Mouse (Mus musculus) brown adipose tissue, adult 24 weeks (tissue): ENCODE measurements around the gene Slfn5. TPM values are rescaled to one million over a fixed set of nuclear protein-coding genes. Genes with fewer than 3 reads are reported as not detected.
"Not testable (repeated sequence)": the region's sequence is repeated elsewhere in the genome, so short reads cannot be mapped to it uniquely, and the experiment has no call there.

Experiments
- H3K27ac ChIP-seq: fragments of 200-500 bp; replicated peaks from 2 replicates; pipeline ENCODE4 v1.5.1; 2012; ENCODE audit warnings: low read depth, mild to moderate bottlenecking, low read length
- H3K4me1 ChIP-seq: fragments of 200-500 bp; 2 replicates; pipeline ENCODE4 v1.6.1; 2012; ENCODE audit warnings: low read length, mixed read lengths; ENCODE audit not compliant: control insufficient read depth, insufficient read depth, insufficient read length
- H3K4me3 ChIP-seq: fragments of 200-500 bp; 2 replicates; pipeline ENCODE4 v1.5.1; 2012; ENCODE audit warnings: low read depth, mild to moderate bottlenecking, low read length, moderate library complexity; ENCODE audit not compliant: insufficient read depth
- polyA plus RNA-seq: library from polyadenylated mRNA; stranded (reverse); fragments of >200 nt; gene quantifications from 2 replicates; pipeline ENCODE4 v1.2.4, GENCODE M21; 2012; ENCODE audit not compliant: missing spikeins, insufficient read depth, insufficient read length

Gene Slfn5
- 28.7 and 30.4 TPM in 2 replicates for polyA plus RNA-seq

- Histone ChIP-seq H3K4me1 (peaks cover 13% of the 10 kb centered on the region), H3K27ac (peak within 1 kb of the TSS; percentile 100)
Measured at GRCm38 (mm10) chr11:82950736-82951481, at the start of gene Slfn5. TSS of gene Slfn5 (plus strand) at chr11:82951349.

GRCm38 (mm10) chr11:82901606-82902310, 49.4 kb upstream of the Slfn5 start:
- Histone ChIP-seq H3K27ac (no peak overlapping the region), H3K4me1 (no peaks in the 10 kb centered on the region), H3K4me3 (no peak overlapping the region)

More at GRCm38 (mm10) chr11:82950736-82951481, at the start of gene Slfn5:
- H3K4me3 ChIP-seq = peak within 1 kb of the TSS; percentile 95

GRCm38 (mm10) chr11:82904952-82905351, 46.2 kb upstream of the Slfn5 start:
- Histone ChIP-seq H3K4me3 (no peak overlapping the region), H3K27ac (no peak overlapping the region), H3K4me1 (peaks cover 5% of the 10 kb centered on the region; the same call in 1 of the 2 replicates)

- Histone ChIP-seq H3K27ac (no peak overlapping the region), H3K4me1 (peaks cover 5% of the 10 kb centered on the region; the same call in 1 of the 2 replicates), H3K4me3 (no peak overlapping the region)
Measured at GRCm38 (mm10) chr11:82905816-82906215, 45.3 kb upstream of the Slfn5 start.

GRCm38 (mm10) chr11:82907651-82908607, 43.2 kb upstream of the Slfn5 start, which contains the start of gene Nle1:
TSS of gene Nle1 (minus strand) at chr11:82908411.
- H3K27ac ChIP-seq = no peak within 1 kb of the TSS
- H3K4me1 ChIP-seq = peaks cover 5% of the 10 kb centered on the region; the same call in 1 of the 2 replicates
- peak within 1 kb of the TSS; percentile 74 for H3K4me3 ChIP-seq

- Histone ChIP-seq H3K27ac (no peak overlapping the region), H3K4me3 (peak overlapping the region; percentile 19; the same call in 1 of the 2 replicates), H3K4me1 (peaks cover 5% of the 10 kb centered on the region; the same call in 1 of the 2 replicates)
Measured at GRCm38 (mm10) chr11:82908608-82908989, 42.5 kb upstream of the Slfn5 start.

- no peak within 1 kb of the TSS for H3K4me3 ChIP-seq
- H3K4me1 ChIP-seq = peaks cover 5% of the 10 kb centered on the region; the same call in 1 of the 2 replicates
- no peak within 1 kb of the TSS for H3K27ac ChIP-seq
Measured at GRCm38 (mm10) chr11:82910250-82910649, 40.9 kb upstream of the Slfn5 start, which contains the start of gene Unc45b. TSS of gene Unc45b (plus strand) at chr11:82910550.

GRCm38 (mm10) chr11:82910679-82911389, 40.3 kb upstream of the Slfn5 start:
- peaks cover 5% of the 10 kb centered on the region; the same call in 1 of the 2 replicates for H3K4me1 ChIP-seq
- no peak overlapping the region for H3K27ac ChIP-seq
- no peak overlapping the region for H3K4me3 ChIP-seq

GRCm38 (mm10) chr11:82914711-82915352, 36.3 kb upstream of the Slfn5 start:
- Histone ChIP-seq H3K4me3 (no peak overlapping the region), H3K27ac (no peak overlapping the region), H3K4me1 (no peaks in the 10 kb centered on the region)

- Histone ChIP-seq H3K27ac (no peak overlapping the region), H3K4me3 (no peak overlapping the region), H3K4me1 (no peaks in the 10 kb centered on the region)
Measured at GRCm38 (mm10) chr11:82920768-82921167, 30.4 kb upstream of the Slfn5 start.

- no peak overlapping the region for H3K4me3 ChIP-seq
- H3K4me1 ChIP-seq = no peaks in the 10 kb centered on the region
- H3K27ac ChIP-seq = no peak overlapping the region
Measured at GRCm38 (mm10) chr11:82921691-82922090, 29.5 kb upstream of the Slfn5 start.

- not testable (repeated sequence) for H3K4me1 ChIP-seq, H3K27ac ChIP-seq, H3K4me3 ChIP-seq
Measured at GRCm38 (mm10) chr11:82923910-82924309, 27.2 kb upstream of the Slfn5 start.

- peaks cover 2% of the 10 kb centered on the region; the same call in 1 of the 2 replicates for H3K4me1 ChIP-seq
- no peak overlapping the region for H3K4me3 ChIP-seq
- H3K27ac ChIP-seq = no peak overlapping the region
Measured at GRCm38 (mm10) chr11:82928897-82929632, 22.1 kb upstream of the Slfn5 start.
